Mouse (Mus musculus): Measurements from ENCODE around the gene Fam240a.

- TF ChIP-seq CTCF (IDR thresholded peaks at IDR 0.05; ENCODE audit: borderline replicate concordance, insufficient read depth, low read length): no peak
- no peak for TF ChIP-seq POLR2A (IDR thresholded peaks at IDR 0.05; ENCODE audit: low read depth, low read length)
Measured at GRCm38 (mm10) chr9:110914631-110915236, 1.9 kb downstream of the Fam240a start.

Data from embryonic fibroblast, embryonic 13.5 days (primary cell).